Mouse (Mus musculus): ENCODE measurements at regions not wholly inside any gene's neighbourhood (a gene's known extent, or its start where the extent isn't known, plus 50 kb on each side); places are given as distances from the start of the nearest gene placed in this dataset.
A peak's percentile ranks its signal among the peaks of the same experiment; 100 is the strongest.

GRCm38 (mm10) chr15:68384571-68385335 is 1884.0 kb upstream of the Lrrc6 start:
- WGBS = 57% methylated on average over 10 of the region's 10 CpGs
- no peak for ATAC-seq
- no peaks in the 10 kb centered on the region for H3K9me3 ChIP-seq (ENCODE audit: control insufficient read depth, low read length)

GRCm38 (mm10) chr15:68375166-68375565 is 1874.5 kb upstream of the Lrrc6 start:
- Histone ChIP-seq H3K27me3 (replicated peaks; ENCODE audit: control insufficient read depth, insufficient read depth, low read length) (no peaks in the 10 kb centered on the region), H3K9me3 (ENCODE audit: control insufficient read depth, low read length) (no peaks in the 10 kb centered on the region), H3K4me3 (replicated peaks; ENCODE audit: low read length) (no peak overlapping the region), H3K4me1 (replicated peaks; ENCODE audit: control insufficient read depth, insufficient read depth, low read length) (no peaks in the 10 kb centered on the region), H3K9ac (replicated peaks; ENCODE audit: low read depth, low read length) (no peak overlapping the region), H3K27ac (ENCODE audit: low read length) (no peak overlapping the region), H3K4me2 (ENCODE audit: low read length) (no peak overlapping the region), H3K36me3 (ENCODE audit: control insufficient read depth, insufficient read depth) (no peaks in the 10 kb centered on the region)
- WGBS = 43% methylated on average over 1 of the region's 1 CpGs
- no peak for ATAC-seq

More at GRCm38 (mm10) chr15:68384571-68385335, 1884.0 kb upstream of the Lrrc6 start:
- Histone ChIP-seq H3K4me3 (replicated peaks; ENCODE audit: low read length) (no peak overlapping the region), H3K4me1 (replicated peaks; ENCODE audit: control insufficient read depth, insufficient read depth, low read length) (no peaks in the 10 kb centered on the region), H3K27ac (ENCODE audit: low read length) (no peak overlapping the region), H3K4me2 (ENCODE audit: low read length) (no peak overlapping the region), H3K9ac (replicated peaks; ENCODE audit: low read depth, low read length) (no peak overlapping the region), H3K27me3 (replicated peaks; ENCODE audit: control insufficient read depth, insufficient read depth, low read length) (no peaks in the 10 kb centered on the region), H3K36me3 (ENCODE audit: control insufficient read depth, insufficient read depth) (no peaks in the 10 kb centered on the region)

GRCm38 (mm10) chr15:68366816-68367215 is 1866.1 kb upstream of the Lrrc6 start:
- H3K4me3 ChIP-seq (replicated peaks; ENCODE audit: low read length) = no peak overlapping the region
- H3K4me2 ChIP-seq (ENCODE audit: low read length) = no peak overlapping the region
- H3K4me1 ChIP-seq (replicated peaks; ENCODE audit: control insufficient read depth, insufficient read depth, low read length) = peaks cover 2% of the 10 kb centered on the region
- WGBS = 87% methylated on average over 3 of the region's 3 CpGs
- H3K27ac ChIP-seq (ENCODE audit: low read length) = no peak overlapping the region
- H3K9ac ChIP-seq (replicated peaks; ENCODE audit: low read depth, low read length) = no peak overlapping the region
- no peak for ATAC-seq
- H3K27me3 ChIP-seq (replicated peaks; ENCODE audit: control insufficient read depth, insufficient read depth, low read length) = no peaks in the 10 kb centered on the region
- H3K36me3 ChIP-seq (ENCODE audit: control insufficient read depth, insufficient read depth) = no peaks in the 10 kb centered on the region
- no peaks in the 10 kb centered on the region for H3K9me3 ChIP-seq (ENCODE audit: control insufficient read depth, low read length)

- Histone ChIP-seq H3K9ac (replicated peaks; ENCODE audit: low read depth, low read length) (peak overlapping the region; percentile 79), H3K4me1 (replicated peaks; ENCODE audit: control insufficient read depth, insufficient read depth, low read length) (peaks cover 11% of the 10 kb centered on the region), H3K4me3 (replicated peaks; ENCODE audit: low read length) (peak overlapping the region; percentile 67), H3K9me3 (ENCODE audit: control insufficient read depth, low read length) (no peaks in the 10 kb centered on the region), H3K36me3 (ENCODE audit: control insufficient read depth, insufficient read depth) (no peaks in the 10 kb centered on the region), H3K4me2 (ENCODE audit: low read length) (peak overlapping the region; percentile 65), H3K27me3 (replicated peaks; ENCODE audit: control insufficient read depth, insufficient read depth, low read length) (no peaks in the 10 kb centered on the region), H3K27ac (ENCODE audit: low read length) (peak overlapping the region; percentile 96)
- 0% methylated on average over 67 of the region's 72 CpGs for WGBS
- ATAC-seq = peak; percentile 97
These were observed 1862.5 kb upstream of the Lrrc6 start for GRCm38 (mm10) chr15:68363058-68363735.

- peak; percentile 19 for ATAC-seq
- no peaks in the 10 kb centered on the region for H3K9me3 ChIP-seq (ENCODE audit: control insufficient read depth, low read length)
- under 1% methylated on average over 46 of the region's 121 CpGs for WGBS
These were observed 1861.7 kb upstream of the Lrrc6 start for GRCm38 (mm10) chr15:68362081-68363057.

DNA sequence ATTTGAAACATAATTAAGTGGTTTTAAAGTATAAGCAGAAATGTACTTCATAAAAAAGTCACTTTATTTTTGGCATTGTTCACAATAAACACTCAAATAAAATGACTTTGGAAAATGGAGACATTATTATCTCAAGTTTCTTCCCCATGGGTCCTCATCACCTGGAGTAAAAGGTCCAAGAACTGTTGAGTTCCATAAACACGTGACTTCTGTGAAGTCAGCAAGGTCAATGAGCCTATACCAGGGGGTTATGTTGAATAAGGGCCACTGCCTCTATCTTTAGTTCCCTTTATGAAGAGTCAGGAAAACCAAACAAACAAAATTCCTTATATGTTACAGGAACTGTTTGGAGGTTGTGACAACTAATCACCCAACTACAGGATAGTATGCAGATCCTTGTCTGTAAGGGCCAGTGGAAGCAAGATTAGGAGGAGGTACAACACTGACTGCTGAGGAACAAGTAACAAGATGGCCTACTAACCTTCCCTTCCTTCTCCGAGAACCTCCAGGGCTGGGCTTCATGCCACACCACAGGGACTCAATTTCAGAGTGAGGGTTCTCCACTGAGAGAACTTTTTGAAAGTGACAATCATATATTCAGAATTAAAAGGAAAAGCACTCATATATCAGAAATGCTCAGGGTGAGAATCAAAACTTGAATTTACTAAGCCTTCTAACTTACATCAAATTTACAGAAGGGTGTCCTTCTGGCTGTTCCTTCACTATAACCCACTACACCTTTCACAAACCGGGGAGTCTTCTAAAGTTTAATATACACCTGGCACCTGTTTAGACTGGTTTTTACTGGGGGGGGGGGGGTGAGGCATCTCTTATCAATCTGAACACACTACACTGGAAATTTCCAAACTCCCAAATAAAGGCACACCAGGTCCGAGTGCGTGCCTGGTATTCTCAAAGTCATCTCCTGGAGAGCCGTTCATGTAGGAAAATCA is 1860.5 kb upstream of the Lrrc6 start:
- WGBS = 41% methylated on average over 6 of the region's 6 CpGs
- Histone ChIP-seq H3K36me3 (ENCODE audit: control insufficient read depth, insufficient read depth) (no peaks in the 10 kb centered on the region), H3K4me1 (replicated peaks; ENCODE audit: control insufficient read depth, insufficient read depth, low read length) (peaks cover 11% of the 10 kb centered on the region), H3K9ac (replicated peaks; ENCODE audit: low read depth, low read length) (peak overlapping the region; percentile 79; the same call in 1 of the 2 replicates), H3K4me2 (ENCODE audit: low read length) (peak overlapping the region; percentile 92), H3K4me3 (replicated peaks; ENCODE audit: low read length) (peak overlapping the region; percentile 67), H3K27ac (ENCODE audit: low read length) (no peak overlapping the region), H3K27me3 (replicated peaks; ENCODE audit: control insufficient read depth, insufficient read depth, low read length) (no peaks in the 10 kb centered on the region), H3K9me3 (ENCODE audit: control insufficient read depth, low read length) (no peaks in the 10 kb centered on the region)
- ATAC-seq = no peak

More at GRCm38 (mm10) chr15:68362081-68363057, 1861.7 kb upstream of the Lrrc6 start:
- Histone ChIP-seq H3K9ac (replicated peaks; ENCODE audit: low read depth, low read length) (peak overlapping the region; percentile 79), H3K36me3 (ENCODE audit: control insufficient read depth, insufficient read depth) (no peaks in the 10 kb centered on the region), H3K27me3 (replicated peaks; ENCODE audit: control insufficient read depth, insufficient read depth, low read length) (no peaks in the 10 kb centered on the region), H3K4me2 (ENCODE audit: low read length) (peak overlapping the region; percentile 92), H3K4me3 (replicated peaks; ENCODE audit: low read length) (peak overlapping the region; percentile 67), H3K4me1 (replicated peaks; ENCODE audit: control insufficient read depth, insufficient read depth, low read length) (peaks cover 11% of the 10 kb centered on the region), H3K27ac (ENCODE audit: low read length) (peak overlapping the region; percentile 96)

DNA sequence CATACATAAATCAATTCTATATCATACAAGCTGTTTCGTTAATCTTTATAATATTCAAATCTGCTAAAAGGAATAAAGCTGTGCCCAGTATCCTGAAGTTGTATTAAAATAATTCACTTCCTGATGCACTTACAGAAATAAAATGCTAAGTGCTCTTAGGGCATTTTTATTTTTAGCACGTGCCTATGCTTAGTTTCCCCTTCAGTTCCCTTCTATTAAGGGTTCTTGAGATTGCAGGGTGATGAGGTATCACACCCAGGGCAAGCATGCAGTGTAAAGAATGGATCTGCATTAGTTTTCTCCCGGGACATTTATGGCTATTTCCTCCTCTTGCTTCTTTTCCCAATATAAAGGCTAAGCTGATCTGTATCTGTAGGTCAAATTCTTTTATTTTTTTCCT is 1858.8 kb upstream of the Lrrc6 start:
- Histone ChIP-seq H3K9me3 (ENCODE audit: control insufficient read depth, low read length) (no peaks in the 10 kb centered on the region), H3K4me2 (ENCODE audit: low read length) (no peak overlapping the region), H3K4me1 (replicated peaks; ENCODE audit: control insufficient read depth, insufficient read depth, low read length) (peaks cover 11% of the 10 kb centered on the region), H3K36me3 (ENCODE audit: control insufficient read depth, insufficient read depth) (no peaks in the 10 kb centered on the region), H3K27ac (ENCODE audit: low read length) (no peak overlapping the region), H3K9ac (replicated peaks; ENCODE audit: low read depth, low read length) (no peak overlapping the region), H3K27me3 (replicated peaks; ENCODE audit: control insufficient read depth, insufficient read depth, low read length) (no peaks in the 10 kb centered on the region), H3K4me3 (replicated peaks; ENCODE audit: low read length) (no peak overlapping the region)
- no peak for ATAC-seq
- 71% methylated on average over 3 of the region's 3 CpGs for WGBS

GRCm38 (mm10) chr15:68355957-68356356 is 1855.2 kb upstream of the Lrrc6 start:
- Histone ChIP-seq H3K4me2 (ENCODE audit: low read length) (no peak overlapping the region), H3K36me3 (ENCODE audit: control insufficient read depth, insufficient read depth) (no peaks in the 10 kb centered on the region), H3K9ac (replicated peaks; ENCODE audit: low read depth, low read length) (no peak overlapping the region), H3K4me3 (replicated peaks; ENCODE audit: low read length) (no peak overlapping the region), H3K9me3 (ENCODE audit: control insufficient read depth, low read length) (no peaks in the 10 kb centered on the region), H3K27me3 (replicated peaks; ENCODE audit: control insufficient read depth, insufficient read depth, low read length) (no peaks in the 10 kb centered on the region), H3K4me1 (replicated peaks; ENCODE audit: control insufficient read depth, insufficient read depth, low read length) (peaks cover under 1% of the 10 kb centered on the region), H3K27ac (ENCODE audit: low read length) (no peak overlapping the region)
- ATAC-seq = no peak
- WGBS = 80% methylated on average over 1 of the region's 1 CpGs
